Mouse (Mus musculus) ES-E14 (cell line): Measurements from ENCODE around the gene Hdac5.

Experiments
- HCFC1 ChIP-seq: IDR thresholded peaks from 2 replicates; pipeline ENCODE4 v1.6.1; 2012; ENCODE audit warnings: low read length, inconsistent platforms, borderline replicate concordance; ENCODE audit not compliant: insufficient read depth
- MAFK ChIP-seq: IDR thresholded peaks from 2 replicates; pipeline ENCODE4 v1.6.1; 2014; ENCODE audit warnings: mild to moderate bottlenecking, low read depth, low read length, inconsistent platforms; ENCODE audit not compliant: insufficient read depth
- ZC3H11A ChIP-seq: IDR thresholded peaks from 2 replicates; pipeline ENCODE4 v1.6.1; 2012; ENCODE audit warnings: low read depth, mild to moderate bottlenecking, inconsistent platforms, low read length, borderline replicate concordance
- ZNF384 ChIP-seq: IDR thresholded peaks from 2 replicates; pipeline ENCODE4 v1.6.1; 2012; ENCODE audit warnings: low read depth, low read length, inconsistent platforms

DNA sequence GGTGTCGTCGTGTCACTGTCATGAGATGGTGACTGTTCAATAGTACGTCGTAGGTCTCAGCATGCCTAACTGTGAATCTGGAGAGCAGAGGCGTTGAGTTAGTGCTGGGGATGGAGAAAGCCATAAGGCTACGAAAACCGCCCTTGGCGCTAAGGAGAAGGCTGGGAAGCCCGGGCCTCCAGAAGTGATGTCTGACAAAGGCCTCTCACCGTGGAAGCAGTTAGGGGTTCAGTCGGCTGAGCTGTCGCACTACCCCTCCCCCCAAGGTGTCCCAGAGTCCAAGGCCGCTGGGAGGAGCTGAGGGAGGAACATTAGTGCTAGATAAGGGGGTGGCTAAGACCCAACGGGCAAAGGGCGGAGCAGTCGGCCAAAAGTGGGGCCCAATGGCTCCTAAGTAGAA, 84.0 kb downstream of the Hdac5 start:
- TF ChIP-seq HCFC1 (no peak), ZNF384 (no peak), MAFK (no peak), ZC3H11A (no peak)
